Mouse (Mus musculus) inflammation-experienced regulatory T-cells, adult 6 months (primary cell): ENCODE measurements around the gene Axin2. TPM values are rescaled to one million over a fixed set of nuclear protein-coding genes. Genes with fewer than 3 reads are reported as not detected.

Source experiments
- ATAC-seq: one replicate; pipeline ENCODE4 v1.8.0; 2017
- polyA plus RNA-seq, 3 experiments: library from polyadenylated mRNA; unstranded; fragments of 100-300 nt; shearing (Covaris generic); gene quantifications; one replicate each; pipeline ENCODE4 v1.2.1; 2017

Axin2 gene
- polyA plus RNA-seq, 3 experiments from 2014 or later = 6.3 to 11.2 (median 10.5) TPM

- no peak for ATAC-seq
Measured at GRCm38 (mm10) chr11:108929700-108930099, 9.6 kb downstream of the Axin2 start.

DNA sequence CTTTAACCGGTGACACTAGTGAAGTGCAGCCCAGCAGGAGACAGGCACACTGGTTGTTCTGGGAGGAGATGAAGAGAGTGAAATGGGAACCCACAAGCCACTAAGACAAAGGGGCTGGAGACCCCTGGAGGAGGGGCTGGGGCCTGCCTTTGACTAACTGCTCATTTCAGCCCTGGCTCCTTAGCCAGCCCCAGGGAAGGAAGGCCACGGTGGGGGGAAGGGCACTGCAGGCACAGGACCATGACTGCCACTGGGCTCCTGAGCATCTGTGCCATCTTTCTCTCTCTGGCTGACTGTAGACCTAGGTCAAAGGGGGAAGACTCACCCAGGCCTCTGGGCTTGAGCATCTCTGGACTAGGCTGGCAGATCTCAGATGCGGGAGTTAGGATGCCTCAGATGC is 10.5 kb downstream of the Axin2 start:
- no peak for ATAC-seq

DNA sequence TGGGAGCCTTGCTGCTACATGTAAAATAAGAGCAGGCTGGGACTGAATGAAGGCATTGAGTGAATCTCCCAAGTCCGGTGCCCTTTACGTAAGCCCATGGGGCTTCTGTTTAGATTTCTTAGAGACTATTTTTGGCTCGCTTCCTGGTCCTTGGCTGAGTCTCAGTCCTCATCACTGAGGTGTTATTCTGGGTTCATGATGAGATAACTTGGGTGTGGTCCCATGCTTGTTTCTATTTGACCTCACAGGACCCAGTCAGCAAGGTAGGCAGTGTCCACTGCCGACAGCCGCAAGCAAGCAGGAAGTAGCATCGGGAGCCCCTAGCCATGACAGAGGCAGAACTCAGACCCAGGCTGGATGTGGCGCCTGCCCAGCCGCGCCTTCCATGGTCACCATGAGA is 13.7 kb downstream of the Axin2 start:
- no peak for ATAC-seq

- no peak for ATAC-seq
Measured at GRCm38 (mm10) chr11:108935128-108935868, 15.1 kb downstream of the Axin2 start.

GRCm38 (mm10) chr11:108936016-108936792 is 16.1 kb downstream of the Axin2 start:
- no peak for ATAC-seq

- ATAC-seq = no peak
Measured at GRCm38 (mm10) chr11:108940655-108941412, 20.7 kb downstream of the Axin2 start.

- ATAC-seq = no peak
Measured at GRCm38 (mm10) chr11:108941836-108942235, 21.7 kb downstream of the Axin2 start.

DNA sequence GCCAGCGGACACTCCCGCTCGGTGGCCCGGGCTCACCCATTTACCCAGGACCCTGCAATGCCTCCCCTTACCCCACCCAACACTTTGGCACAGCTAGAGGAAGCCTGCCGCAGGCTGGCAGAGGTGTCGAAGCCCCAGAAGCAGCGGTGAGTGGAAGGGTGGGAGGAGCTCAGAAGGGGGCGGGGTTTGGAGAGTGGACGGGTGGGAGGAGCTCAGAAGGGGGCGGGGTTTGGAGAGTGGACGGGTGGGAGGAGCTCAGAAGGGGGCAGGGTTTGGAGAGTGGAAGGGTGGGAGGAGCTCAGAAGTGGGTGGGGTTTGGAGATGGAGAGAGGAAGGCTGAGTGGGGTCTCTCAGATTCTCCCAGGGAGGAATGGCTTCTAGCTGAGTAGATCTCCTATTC is 23.6 kb downstream of the Axin2 start:
- no peak for ATAC-seq

GRCm38 (mm10) chr11:108945666-108946065 is 25.5 kb downstream of the Axin2 start:
- no peak for ATAC-seq

- no peak for ATAC-seq
Measured at GRCm38 (mm10) chr11:108947425-108948184, 27.5 kb downstream of the Axin2 start.

DNA sequence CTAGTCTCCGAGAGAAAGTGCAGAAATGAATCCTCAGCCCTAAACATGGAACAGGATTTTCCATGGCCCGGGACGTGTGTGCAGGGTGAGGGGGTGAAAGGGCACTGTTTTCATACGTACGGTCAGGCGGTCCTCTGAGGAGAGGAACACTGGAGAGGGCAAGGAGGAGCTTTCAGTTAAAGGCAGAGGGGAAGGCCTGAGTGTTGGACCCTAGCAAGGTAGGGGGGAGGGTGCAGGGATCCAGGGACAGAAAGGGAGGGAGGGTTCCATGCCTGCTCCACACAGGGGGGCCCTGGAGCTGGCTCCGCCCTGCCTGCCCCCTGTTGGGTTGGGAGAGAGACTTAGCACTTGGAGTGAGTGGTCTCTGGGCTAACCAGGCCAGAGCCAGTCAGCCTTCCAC is 28.4 kb downstream of the Axin2 start:
- ATAC-seq = no peak

DNA sequence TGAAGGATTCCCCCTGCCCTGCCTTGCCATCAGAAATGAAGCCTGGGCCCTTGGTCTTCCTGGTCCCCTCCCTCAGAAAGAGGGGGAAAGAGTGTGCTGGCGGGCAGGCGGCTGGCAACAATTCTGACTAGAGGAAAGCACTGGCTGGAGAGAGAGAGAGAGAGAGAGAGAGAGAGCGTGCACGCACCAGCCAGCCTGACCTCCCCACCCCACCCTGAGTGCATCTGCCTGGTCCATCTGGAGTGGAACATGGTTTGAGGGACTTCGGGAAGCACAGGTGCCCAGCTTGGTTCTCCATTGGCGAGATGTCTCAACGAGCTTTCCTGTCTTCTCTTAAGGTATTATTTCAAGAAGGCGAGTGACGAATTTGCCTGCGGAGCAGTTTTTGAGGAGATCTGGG is 28.8 kb downstream of the Axin2 start:
- no peak for ATAC-seq

- no peak for ATAC-seq
Measured at GRCm38 (mm10) chr11:108952343-108952742, 32.2 kb downstream of the Axin2 start.

- ATAC-seq = no peak
Measured at GRCm38 (mm10) chr11:108955943-108956342, 35.8 kb downstream of the Axin2 start.

DNA sequence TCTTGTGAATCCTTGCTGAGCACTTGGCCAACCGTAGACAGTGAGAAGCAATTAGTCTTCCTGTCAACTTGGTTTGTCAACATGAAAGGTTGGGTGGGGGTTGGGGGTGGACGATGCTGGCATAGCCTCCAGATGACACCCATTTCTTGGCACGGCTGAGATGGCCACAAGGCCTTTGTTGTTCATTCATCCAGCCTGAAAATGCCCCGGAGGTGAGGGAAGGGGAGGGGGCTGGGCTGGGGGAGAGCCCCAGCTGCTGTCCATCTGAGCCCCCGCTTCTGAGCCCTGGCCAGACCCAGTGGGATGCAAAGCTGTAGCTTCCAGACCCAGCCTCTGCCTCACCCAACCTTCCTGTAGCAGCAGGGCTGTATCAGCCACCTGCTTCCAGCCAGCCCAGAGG is 38.2 kb downstream of the Axin2 start:
- ATAC-seq = no peak

DNA sequence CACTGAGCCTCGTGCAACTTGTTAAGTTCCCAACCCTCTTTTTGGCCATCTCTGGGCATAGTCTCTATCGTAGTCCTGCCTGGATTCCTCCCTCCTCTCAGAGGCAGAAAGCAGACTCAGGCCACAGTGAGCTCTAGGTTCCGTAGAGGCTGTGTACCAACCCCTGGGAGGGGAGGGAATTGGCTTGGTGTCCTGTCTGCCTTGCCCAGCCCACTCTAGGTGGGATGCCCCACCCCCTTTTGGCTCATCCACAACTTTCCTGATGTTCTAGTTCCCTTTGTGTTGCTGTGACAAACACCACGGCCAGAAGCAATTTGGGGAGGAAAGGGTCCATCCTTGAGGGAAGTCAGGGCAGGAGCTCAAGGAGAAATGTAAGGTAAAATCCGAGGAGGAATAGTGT is 39.0 kb downstream of the Axin2 start:
- ATAC-seq = no peak

DNA sequence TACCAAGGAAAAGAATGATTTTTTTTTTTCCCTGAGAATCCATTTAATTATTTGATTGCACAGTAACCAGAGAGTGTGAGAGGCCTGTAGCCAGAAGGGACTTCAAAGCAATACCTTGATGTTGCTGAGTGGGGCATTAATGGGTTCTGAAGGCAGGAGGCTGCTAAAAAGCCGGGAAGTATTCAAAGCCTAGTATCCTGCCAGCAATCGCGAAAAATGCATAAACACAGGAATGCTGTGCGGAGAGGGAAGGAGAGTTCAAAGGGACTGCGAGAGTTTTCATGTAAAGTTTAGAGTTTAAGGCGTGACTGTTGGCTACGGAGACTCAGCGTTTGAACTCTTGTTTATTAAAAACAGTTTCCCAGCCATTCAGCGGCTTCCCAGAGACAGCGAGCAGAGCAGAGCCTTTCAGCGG is 41.5 kb downstream of the Axin2 start:
- ATAC-seq = no peak

- ATAC-seq = no peak
Measured at GRCm38 (mm10) chr11:108963476-108964232, 43.5 kb downstream of the Axin2 start.

- ATAC-seq = no peak
Measured at GRCm38 (mm10) chr11:108965740-108966139, 45.6 kb downstream of the Axin2 start.

DNA sequence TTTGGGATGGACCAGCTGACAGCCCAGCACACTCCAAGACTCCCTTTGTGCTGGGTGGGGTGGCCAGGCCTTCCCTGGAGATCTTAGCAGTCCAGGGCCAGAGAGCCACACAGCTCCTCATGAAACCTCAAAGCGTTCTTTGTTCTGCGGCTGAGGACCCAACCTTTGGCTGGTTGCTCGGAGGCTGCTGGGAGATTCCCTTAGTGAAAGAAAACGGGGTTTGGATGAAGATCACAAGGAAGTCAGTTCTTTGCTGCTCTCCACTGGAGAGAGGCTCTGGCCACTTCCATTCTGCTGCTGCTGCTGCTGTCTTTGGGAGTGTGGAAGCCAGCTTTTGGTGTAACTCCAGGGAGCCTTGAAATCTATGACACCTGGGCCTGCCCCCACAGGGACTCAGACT is 53.3 kb downstream of the Axin2 start:
- no peak for ATAC-seq

DNA sequence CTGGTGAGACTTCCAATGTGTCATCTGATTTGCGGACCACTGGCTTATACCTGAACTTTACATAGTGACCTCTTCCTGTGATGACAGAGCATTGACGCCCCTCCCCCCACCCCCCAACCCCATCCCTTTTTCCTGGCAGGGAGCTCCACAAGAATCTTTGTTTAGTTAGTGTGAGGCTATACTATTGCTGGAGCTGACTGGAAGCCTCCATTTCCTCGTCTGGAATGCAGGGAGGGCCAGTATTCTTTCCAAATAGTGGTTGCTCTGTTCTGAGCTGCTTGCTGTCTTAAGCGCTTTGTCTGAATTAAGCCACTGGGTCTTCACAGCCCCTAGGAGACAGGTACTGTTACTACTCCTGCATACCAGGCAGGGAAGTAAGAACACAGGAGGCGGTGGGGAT is 53.7 kb downstream of the Axin2 start:
- ATAC-seq = no peak

GRCm38 (mm10) chr11:108975583-108975982 is 55.4 kb downstream of the Axin2 start:
- ATAC-seq = no peak
